Mouse (Mus musculus) mesoderm, embryonic 11.5 days (tissue): ENCODE data around the gene Ap2b1.
"Not testable (repeated sequence)": the region's sequence is repeated elsewhere in the genome, so short reads cannot be mapped to it uniquely, and the experiment has no call there.

Experiments used
- DNase-seq: peaks from one replicate; pipeline ENCODE4 v3.0.0-alpha.2; 2012; ENCODE audit warnings: low read depth, low spot score

Gene Ap2b1

DNA sequence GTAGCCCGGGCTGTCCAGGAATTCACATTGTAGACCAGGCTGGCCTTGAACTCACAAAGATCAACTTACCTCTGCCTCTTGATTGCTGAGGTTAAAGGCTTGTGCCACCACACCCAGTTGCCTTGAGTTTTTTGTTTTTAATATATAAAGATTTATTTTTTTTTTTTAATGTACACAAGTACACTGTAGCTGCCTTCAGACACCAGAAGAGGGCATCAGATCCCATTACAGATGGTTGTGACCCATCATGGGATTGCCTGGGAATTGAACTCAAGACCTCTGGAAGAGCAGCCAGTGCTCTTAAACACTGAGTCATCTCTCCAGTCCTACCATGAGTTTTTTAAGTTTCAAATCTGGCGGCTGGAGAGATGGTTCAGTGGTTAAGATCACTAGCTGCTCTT, 2.6 kb downstream of the Ap2b1 start:
- DNase-seq = no peak

GRCm38 (mm10) chr11:83302124-83302523, 3.3 kb downstream of the Ap2b1 start:
- DNase-seq = no peak

DNA sequence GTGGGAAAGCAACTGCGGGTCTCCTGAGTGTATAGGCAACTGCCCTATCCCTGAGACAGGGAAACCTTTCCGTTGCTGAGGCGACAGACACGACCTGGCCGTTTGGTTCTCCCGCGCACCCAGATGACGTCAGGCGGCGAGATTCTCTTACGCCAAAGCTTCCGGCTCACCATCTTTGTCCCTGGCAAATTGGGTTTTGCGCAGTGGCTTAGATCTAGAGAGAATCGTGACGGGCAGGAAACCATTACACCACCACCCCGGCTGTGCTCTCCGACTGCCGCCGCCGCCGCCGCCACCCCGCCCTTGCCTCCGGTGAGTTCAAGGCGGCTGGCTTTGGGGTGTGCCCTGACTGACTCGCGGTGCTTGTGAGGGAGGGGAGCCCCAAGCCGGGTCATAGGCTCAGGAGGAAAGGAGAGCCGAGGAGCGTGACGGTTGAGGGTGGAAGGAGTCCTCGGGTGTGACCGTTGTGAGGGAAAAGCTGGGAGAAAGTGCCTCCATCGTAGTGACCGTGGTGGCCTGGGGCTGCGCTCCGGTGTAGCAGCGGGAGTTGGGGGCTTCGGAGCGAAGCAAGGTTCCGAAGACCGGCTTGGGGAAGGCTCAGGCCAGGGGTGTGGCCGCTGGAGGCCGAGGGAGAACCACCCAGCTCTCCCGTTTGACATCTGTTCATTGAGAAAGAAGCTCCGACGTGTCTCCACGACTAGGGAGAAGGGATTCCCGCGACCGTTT, 3.9 kb downstream of the Ap2b1 start, which contains the start of gene Pex12:
Gene Pex12, minus strand, starts transcription at position 61 of the 726 bp plus-strand sequence.
- DNase-seq = peak; percentile 97

DNA sequence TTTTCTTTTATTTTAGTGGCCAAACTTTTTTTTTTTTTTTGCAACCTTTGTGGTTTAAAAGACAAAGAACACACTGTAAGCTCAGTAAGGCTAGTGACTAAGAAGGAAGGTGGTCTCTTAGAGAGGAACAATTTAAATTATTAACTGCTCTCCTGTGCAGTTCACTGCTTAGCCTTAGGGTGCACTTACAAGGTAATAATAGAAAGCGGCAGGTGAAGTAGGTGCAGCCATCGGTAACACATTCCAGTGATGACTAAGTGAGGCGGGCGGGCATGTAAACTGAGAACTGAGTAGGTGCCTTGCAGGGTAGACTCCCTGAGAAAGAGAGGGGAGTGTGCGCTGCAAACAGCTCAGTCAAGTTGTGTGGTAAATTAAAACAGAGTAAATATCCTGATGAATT, 4.9 kb downstream of the Ap2b1 start:
- DNase-seq = no peak

DNA sequence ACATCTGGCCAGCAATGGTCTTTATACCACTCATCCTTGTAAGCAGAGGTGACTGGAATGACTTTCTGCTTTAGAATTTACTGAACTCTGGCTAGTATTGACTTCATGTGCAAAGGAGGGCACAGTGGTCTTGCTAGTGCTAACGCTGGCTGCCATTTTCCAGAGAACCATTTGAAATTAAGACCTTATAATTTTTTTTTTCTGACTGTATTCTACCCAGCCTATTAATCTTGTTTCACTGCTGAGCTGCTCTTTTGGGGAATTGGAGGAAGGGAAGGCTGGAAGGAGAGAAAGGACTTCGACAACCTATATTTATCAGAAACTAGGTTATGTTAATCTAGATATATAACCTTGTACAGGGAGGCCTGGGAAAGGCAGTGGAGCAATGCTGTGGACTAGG, 5.7 kb downstream of the Ap2b1 start:
- DNase-seq = no peak

DNA sequence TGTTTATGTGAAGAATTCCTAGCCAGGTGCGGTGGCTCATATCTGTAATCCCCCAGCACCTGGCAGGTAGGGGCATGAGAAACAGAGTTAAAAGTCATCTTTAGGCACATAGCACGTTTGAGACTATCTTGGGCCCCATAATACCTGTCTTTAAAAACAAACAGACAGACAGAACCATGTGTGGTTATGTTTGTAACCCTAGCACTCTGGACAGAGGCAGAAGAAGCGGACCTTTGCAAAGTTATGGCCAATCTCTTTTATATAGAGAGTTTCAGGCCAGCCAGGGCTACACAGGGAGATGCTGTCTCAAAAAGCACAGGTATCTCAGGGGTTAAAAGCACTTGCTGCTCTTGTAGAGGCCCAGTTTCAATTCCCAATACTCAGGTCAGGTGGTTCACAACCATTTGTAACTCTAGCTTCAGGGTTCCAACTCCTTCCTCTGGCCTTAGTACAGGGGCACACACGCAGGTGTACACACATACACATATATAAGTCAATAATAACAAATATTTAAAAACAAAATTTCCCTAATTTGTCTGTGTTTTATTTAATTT, 8.0 kb downstream of the Ap2b1 start:
- no peak for DNase-seq

GRCm38 (mm10) chr11:83312471-83312870, 13.6 kb downstream of the Ap2b1 start:
- DNase-seq = no peak

DNA sequence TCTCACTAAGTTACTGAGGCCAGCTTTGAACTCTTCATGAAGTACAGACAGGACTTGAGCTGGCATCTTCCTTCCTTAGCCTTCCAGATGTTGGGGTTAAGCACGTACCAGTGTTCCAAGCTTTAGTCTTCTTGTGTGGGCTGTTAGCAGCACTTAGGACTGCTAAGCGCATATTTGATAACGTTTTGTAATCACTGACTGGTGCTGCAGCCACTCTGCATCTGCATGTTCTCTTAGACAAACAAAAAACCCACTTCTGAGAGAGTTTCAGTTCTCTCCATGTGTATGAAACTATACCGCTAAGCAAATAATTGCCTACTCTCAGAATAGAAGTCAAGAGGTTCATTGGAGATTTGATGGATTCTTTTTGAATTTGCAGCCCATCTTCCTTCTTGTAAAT, 20.2 kb downstream of the Ap2b1 start:
- no peak for DNase-seq

DNA sequence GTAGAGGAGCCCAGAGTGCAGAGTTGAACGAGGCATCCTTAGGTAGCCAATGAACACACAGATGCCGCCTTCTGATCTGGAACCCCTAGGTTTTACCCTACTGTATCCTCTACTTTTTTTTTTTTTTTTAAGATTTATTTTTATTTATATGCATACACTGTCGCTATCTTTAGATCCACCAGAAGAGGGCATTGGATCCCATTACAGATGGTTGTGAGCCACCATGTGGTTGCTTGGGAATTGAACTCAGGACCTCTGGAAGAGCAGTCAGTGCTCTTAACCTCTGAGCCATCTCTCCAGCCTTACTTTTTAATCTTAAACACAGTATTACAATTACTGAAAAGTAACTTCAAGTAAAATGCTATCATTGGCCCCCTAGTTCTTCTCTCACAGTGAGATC, 27.9 kb downstream of the Ap2b1 start:
- not testable (repeated sequence) for DNase-seq

DNA sequence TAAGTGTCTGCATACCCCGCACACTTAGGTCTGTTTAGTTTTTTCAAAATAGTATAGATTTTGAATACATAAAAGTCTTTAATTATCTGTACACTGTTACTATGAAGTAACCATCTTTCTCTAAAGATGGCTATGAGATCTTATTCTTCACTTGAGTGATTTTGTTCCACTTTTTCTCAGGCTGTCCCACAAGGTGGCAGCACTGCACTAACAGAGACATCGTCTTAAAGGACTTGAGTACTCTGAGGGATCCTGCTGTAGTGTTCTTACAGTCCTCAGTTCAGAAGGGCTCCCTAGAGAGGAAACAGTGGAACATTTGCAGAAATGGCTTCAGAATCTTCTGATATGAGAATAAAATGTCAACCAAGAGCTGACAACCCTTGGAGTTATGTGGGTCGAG, 28.6 kb downstream of the Ap2b1 start:
- DNase-seq = peak; percentile 51

DNA sequence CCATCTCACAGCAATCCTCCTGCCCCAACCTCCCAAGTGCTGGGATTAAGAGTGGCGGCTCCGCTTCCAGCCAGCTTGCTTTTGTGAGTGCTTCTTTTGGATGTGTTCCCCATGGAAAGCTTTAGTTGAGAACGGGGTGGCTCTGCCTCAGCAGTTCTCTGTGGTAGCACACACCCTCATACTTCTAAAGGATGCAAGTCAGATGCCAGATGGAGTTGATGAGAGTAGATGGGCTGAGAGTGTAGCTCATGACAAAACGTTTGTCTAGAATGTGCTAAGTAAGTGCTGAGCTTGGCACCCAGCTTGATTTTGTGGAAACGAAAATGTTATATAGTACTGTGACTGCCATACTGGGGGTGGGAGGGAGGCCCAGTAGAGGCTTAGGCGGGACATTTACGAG, 37.0 kb downstream of the Ap2b1 start:
- DNase-seq = no peak

DNA sequence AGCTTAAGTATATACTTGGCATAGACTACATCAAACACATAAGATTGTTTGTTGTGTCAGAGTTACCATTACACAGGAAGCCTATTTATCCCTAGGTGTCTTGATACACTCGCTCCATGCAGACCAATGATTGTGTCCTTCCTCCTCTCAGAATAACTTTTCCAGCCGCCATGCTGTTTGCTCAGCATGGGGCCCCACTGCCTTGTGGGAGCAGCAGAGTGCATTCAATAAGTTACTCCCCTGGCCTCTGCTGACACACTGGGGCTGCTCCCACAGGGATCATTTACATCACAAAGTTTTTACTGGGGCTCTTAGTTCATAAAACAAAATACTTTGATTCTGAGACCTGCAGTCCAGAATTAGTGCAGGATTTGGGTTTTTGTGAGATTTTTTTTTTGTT, 40.9 kb downstream of the Ap2b1 start:
- peak; percentile 3 for DNase-seq

GRCm38 (mm10) chr11:83341716-83342245, 43.0 kb downstream of the Ap2b1 start:
- DNase-seq = no peak

GRCm38 (mm10) chr11:83355428-83355827, 56.6 kb downstream of the Ap2b1 start:
- DNase-seq = no peak

- DNase-seq = peak; percentile 30
These were observed 58.6 kb downstream of the Ap2b1 start for GRCm38 (mm10) chr11:83357421-83357820.

GRCm38 (mm10) chr11:83364656-83365055, 65.8 kb downstream of the Ap2b1 start:
- DNase-seq = no peak

GRCm38 (mm10) chr11:83371267-83371666, 72.4 kb downstream of the Ap2b1 start:
- DNase-seq = no peak

GRCm38 (mm10) chr11:83379745-83380341, 81.0 kb downstream of the Ap2b1 start:
- no peak for DNase-seq

DNA sequence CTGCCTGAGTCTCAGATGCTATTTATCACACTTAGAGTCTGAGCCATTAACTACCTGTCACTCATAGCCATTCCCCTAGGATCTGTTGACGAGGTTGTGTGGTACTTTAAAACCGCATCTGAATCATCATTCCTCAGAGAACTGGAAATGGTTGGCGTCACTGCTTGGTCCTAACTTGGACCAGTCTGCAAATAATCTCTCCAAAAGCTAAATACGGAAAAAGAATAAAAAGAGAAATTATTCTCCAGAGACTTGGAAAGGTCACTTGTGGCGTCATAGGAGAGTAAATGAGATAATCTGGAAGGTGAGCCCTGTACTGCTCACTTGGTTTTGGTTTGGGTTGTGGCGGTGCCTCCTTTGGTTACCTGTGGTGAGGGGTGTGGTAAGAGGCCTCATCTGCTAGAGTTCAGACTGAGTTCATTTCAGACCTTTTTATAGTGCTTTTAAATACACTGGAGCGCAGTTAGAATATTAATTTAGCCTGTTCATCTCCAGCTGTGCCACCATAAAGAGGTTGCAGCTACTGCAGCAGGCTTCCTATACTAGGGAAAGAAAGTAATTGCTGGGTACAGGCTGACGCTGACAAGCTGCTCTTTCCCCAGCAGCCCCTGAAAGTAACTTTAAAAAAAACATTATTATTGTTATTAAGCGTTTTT, 84.2 kb downstream of the Ap2b1 start:
- peak; percentile 30 for DNase-seq

- DNase-seq = no peak
These were observed 84.7 kb downstream of the Ap2b1 start for GRCm38 (mm10) chr11:83383532-83383887.

DNA sequence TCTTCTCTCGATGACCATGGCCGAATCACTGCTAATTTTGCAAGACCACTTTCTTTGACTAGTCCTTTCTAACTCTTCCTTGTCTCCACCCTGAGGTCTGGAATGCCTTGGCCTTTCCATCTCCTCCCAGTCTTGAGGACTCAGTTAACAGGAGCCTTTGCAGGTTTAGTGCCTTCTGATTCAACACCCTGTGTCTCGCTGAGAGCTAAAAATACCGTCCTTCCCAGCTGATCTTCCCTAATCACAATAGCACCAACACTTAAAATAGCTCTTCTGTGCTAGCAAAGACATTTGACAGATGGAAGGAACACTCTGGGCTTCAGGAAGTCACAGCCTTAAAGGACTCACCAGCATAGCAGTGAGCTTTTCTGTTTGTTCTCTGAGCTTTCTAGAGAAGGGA, 94.2 kb downstream of the Ap2b1 start:
- no peak for DNase-seq

DNA sequence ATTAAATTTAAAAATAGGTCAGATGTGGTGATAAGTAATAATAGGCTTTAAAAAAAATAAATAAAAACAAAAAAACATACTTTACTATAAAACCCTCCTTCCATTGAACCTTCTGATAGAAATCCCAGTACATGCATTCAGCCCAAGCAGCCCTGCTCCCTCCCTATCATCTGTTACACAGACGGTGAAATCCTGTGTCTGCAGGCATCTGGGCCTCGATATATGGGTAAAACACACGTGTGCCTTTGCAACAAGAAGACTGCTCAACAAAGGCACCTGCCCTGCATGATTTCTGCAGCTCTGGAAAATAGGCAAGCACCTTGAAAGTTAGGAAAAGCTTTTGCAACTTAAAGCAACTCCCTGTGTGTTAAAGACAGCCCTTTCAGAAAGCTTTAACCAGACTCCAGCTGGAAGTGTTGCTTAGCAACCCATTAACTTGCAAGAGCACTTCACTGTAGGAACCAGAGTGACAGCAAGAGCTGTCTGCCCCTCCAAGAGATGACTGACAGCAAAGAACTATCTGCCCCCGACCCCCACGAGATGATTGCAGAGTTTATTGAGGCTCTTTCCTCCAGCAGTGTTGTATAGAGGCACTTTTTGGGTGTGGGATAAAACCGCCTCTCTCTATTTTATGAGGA, 96.1 kb downstream of the Ap2b1 start:
- DNase-seq = no peak
